ENCODE assay signal across 8 mouse cellular contexts in genomic region chr9:70838132-70838911, GRCm38 (mm10).
A peak's percentile ranks its signal among the peaks of the same experiment; 100 is the strongest.
DNase-seq lines count a peak whose midpoint lies in the region; ATAC-seq and TF ChIP-seq lines count a peak whose summit lies in the region.
"Had no signal": no experiment of that assay in that cellular context is flagged by ENCODE, and none has a peak within 500 bp of the region (broad histone marks: within the 10 kb centered on the region; RNA-seq: fewer than 3 reads in every experiment).

No protein-coding gene starts in this region.

- H3K27me3 ChIP-seq in lung, embryonic 14.5 days (ENCODE audit: insufficient read depth, low read length): no peaks in the 10 kb centered on the region
- H3K27me3 ChIP-seq in liver, embryonic 16.5 days (ENCODE audit: control insufficient read depth, insufficient read depth, low read depth, low read length): no peaks in the 10 kb centered on the region
- H3K27me3 ChIP-seq in forebrain, embryonic 11.5 days (ENCODE audit: control insufficient read depth, insufficient read depth, low read length): no peaks in the 10 kb centered on the region
- H3K27me3 ChIP-seq: midbrain, embryonic 12.5 days had no signal

- no peak overlapping the region for H3K4me2 ChIP-seq in lung, embryonic 14.5 days
- H3K4me2 ChIP-seq in liver, embryonic 16.5 days (ENCODE audit: low read depth, low read length): no peak overlapping the region
- H3K4me2 ChIP-seq in forebrain, embryonic 11.5 days (ENCODE audit: low read depth, low read length, severe bottlenecking): no peak overlapping the region
- H3K4me2 ChIP-seq: midbrain, embryonic 12.5 days had no signal

- H3K4me1 ChIP-seq in lung, embryonic 14.5 days (ENCODE audit: insufficient read depth): peaks cover 21% of the 10 kb centered on the region; the same call in 1 of the 2 replicates
- H3K4me1 ChIP-seq in liver, embryonic 16.5 days (ENCODE audit: control insufficient read depth, low read depth, low read length): peaks cover 91% of the 10 kb centered on the region
- no peaks in the 10 kb centered on the region for H3K4me1 ChIP-seq in forebrain, embryonic 11.5 days (replicated peaks; ENCODE audit: control insufficient read depth, insufficient read depth, low read length)
- H3K4me1 ChIP-seq: midbrain, embryonic 12.5 days had no signal

- no peak for DNase-seq in lung, embryonic 14.5 days
- DNase-seq in lung, postnatal 14 days: no peak
- peak; percentile 53 to 78 for DNase-seq in spleen, postnatal 4 days (ENCODE audit: low spot score in 2 of 2)
- no peak for DNase-seq in adrenal gland, adult 8-10 months
- no peak for DNase-seq in forebrain, embryonic 11.5 days (ENCODE audit: low spot score)

- no peak overlapping the region for H3K9ac ChIP-seq in lung, embryonic 14.5 days
- H3K9ac ChIP-seq in liver, embryonic 16.5 days (ENCODE audit: low read depth, low read length): peak overlapping the region; percentile 48
- no peak overlapping the region for H3K9ac ChIP-seq in forebrain, embryonic 11.5 days (ENCODE audit: low read length)
- H3K9ac ChIP-seq: midbrain, embryonic 12.5 days had no signal

- no peak for ATAC-seq in lung, embryonic 14.5 days (ENCODE audit: insufficient read depth)
- peak; percentile 66 for ATAC-seq in common myeloid progenitor, adult 5-6 weeks (replicated peaks; ENCODE audit: low read depth, poor library complexity, severe bottlenecking)
- no peak for ATAC-seq in liver, embryonic 16.5 days (ENCODE audit: low read depth)
- ATAC-seq in forebrain, embryonic 11.5 days (replicated peaks; ENCODE audit: low FRiP score): no peak

- TF ChIP-seq CTCF in lung, embryonic 14.5 days (IDR thresholded peaks at IDR 0.05; ENCODE audit: low read depth): no peak

- H3K36me3 ChIP-seq in lung, embryonic 14.5 days (ENCODE audit: insufficient read depth): no peaks in the 10 kb centered on the region
- H3K36me3 ChIP-seq in liver, embryonic 16.5 days (ENCODE audit: control insufficient read depth, insufficient read depth): no peaks in the 10 kb centered on the region
- no peaks in the 10 kb centered on the region for H3K36me3 ChIP-seq in forebrain, embryonic 11.5 days (ENCODE audit: control insufficient read depth, insufficient read depth, low read length)
- H3K36me3 ChIP-seq: midbrain, embryonic 12.5 days had no signal

- no peak overlapping the region for H3K4me3 ChIP-seq in lung, embryonic 14.5 days (ENCODE audit: low read depth, low read length)
- H3K4me3 ChIP-seq in liver, embryonic 16.5 days (ENCODE audit: low read depth, low read length): no peak overlapping the region
- H3K4me3 ChIP-seq in forebrain, embryonic 11.5 days (ENCODE audit: low read depth, low read length): no peak overlapping the region
- H3K4me3 ChIP-seq: midbrain, embryonic 12.5 days had no signal

- 75% methylated on average over 10 of the region's 10 CpGs for WGBS in lung, embryonic 14.5 days
- 45% methylated on average over 10 of the region's 10 CpGs for WGBS in liver, embryonic 16.5 days (ENCODE audit: insufficient replicate concordance)
- 84% methylated on average over 10 of the region's 10 CpGs for WGBS in forebrain, embryonic 11.5 days

- H3K27ac ChIP-seq in lung, embryonic 14.5 days (ENCODE audit: low read depth): peak overlapping the region; percentile 25; the same call in 1 of the 2 replicates
- H3K27ac ChIP-seq in liver, embryonic 16.5 days (ENCODE audit: low read length): peak overlapping the region; percentile 100
- no peak overlapping the region for H3K27ac ChIP-seq in forebrain, embryonic 11.5 days (ENCODE audit: low read depth, low read length)
- H3K27ac ChIP-seq: midbrain, embryonic 12.5 days had no signal

- H3K9me3 ChIP-seq in lung, embryonic 14.5 days (ENCODE audit: low read depth, low read length): no peaks in the 10 kb centered on the region
- no peaks in the 10 kb centered on the region for H3K9me3 ChIP-seq in liver, embryonic 16.5 days (replicated peaks; ENCODE audit: control insufficient read depth, low read length)
- no peaks in the 10 kb centered on the region for H3K9me3 ChIP-seq in forebrain, embryonic 11.5 days (ENCODE audit: control insufficient read depth, low read length)
- H3K9me3 ChIP-seq: midbrain, embryonic 12.5 days had no signal

Comparison
In these comparisons a context has a peak if more than half of its experiments do, and no peak if none do; other contexts are left out.
1. DNase-seq: peak in spleen, postnatal 4 days (2 of 2); none in lung, embryonic 14.5 days (single experiment), lung, postnatal 14 days (single experiment), adrenal gland, adult 8-10 months (single experiment) and forebrain, embryonic 11.5 days (single experiment).